In genomic region chr17:28224615-28225014, GRCm38 (mm10) we compare ENCODE assay signal across 9 mouse cellular contexts. TPM values are rescaled to one million over a fixed set of nuclear protein-coding genes. Genes with fewer than 3 reads are reported as not detected.
DNase-seq lines count a peak whose midpoint lies in the region; ATAC-seq and TF ChIP-seq lines count a peak whose summit lies in the region.
"Had no signal": no experiment of that assay in that cellular context is flagged by ENCODE, and none has a peak within 500 bp of the region (broad histone marks: within the 10 kb centered on the region; RNA-seq: fewer than 3 reads in every experiment).

No protein-coding gene starts in this region.

- H3K27me3 ChIP-seq in embryonic facial prominence, embryonic 14.5 days (replicated peaks; ENCODE audit: control insufficient read depth, insufficient read depth, low read length): no peaks in the 10 kb centered on the region
- no peaks in the 10 kb centered on the region for H3K27me3 ChIP-seq in limb, embryonic 15.5 days
- H3K27me3 ChIP-seq: heart, embryonic 15.5 days had no signal

- ATAC-seq in embryonic facial prominence, embryonic 14.5 days (ENCODE audit: low read depth): no peak
- no peak for ATAC-seq in limb, embryonic 15.5 days (ENCODE audit: insufficient number of reproducible peaks, low FRiP score, low TSS enrichment, low read depth)

- no peaks in the 10 kb centered on the region for H3K9me3 ChIP-seq in embryonic facial prominence, embryonic 14.5 days (ENCODE audit: control insufficient read depth, low read length)
- no peaks in the 10 kb centered on the region for H3K9me3 ChIP-seq in limb, embryonic 15.5 days
- H3K9me3 ChIP-seq: heart, embryonic 15.5 days had no signal

- no peak overlapping the region for H3K9ac ChIP-seq in embryonic facial prominence, embryonic 14.5 days (ENCODE audit: low read depth, low read length)
- no peak overlapping the region for H3K9ac ChIP-seq in limb, embryonic 15.5 days

- H3K4me1 ChIP-seq in embryonic facial prominence, embryonic 14.5 days (ENCODE audit: control insufficient read depth, insufficient read depth, low read length): peaks cover 10% of the 10 kb centered on the region; the same call in 1 of the 2 replicates
- peaks cover 27% of the 10 kb centered on the region for H3K4me1 ChIP-seq in limb, embryonic 15.5 days

- H3K36me3 ChIP-seq in embryonic facial prominence, embryonic 14.5 days (ENCODE audit: control insufficient read depth, insufficient read depth, low read length): peaks cover 20% of the 10 kb centered on the region; the same call in 1 of the 2 replicates
- H3K36me3 ChIP-seq in limb, embryonic 15.5 days: peaks cover 24% of the 10 kb centered on the region
- H3K36me3 ChIP-seq: heart, embryonic 15.5 days had no signal

- intact Hi-C loops in gastrocnemius, adult 2 months (cut with DNase I): loop anchor here (5.0 kb wide), 1 partner anchor 103 kb away; the partner anchor contains the start of gene Rpl10a
- intact Hi-C loops in gastrocnemius, postnatal 36 days (cut with DNase I): loop anchor here (5.0 kb wide), 1 partner anchor 143 kb away; the partner anchor contains the start of gene Tulp1
- intact Hi-C loops in left cerebral cortex, adult 2 months (cut with DNase I): no loop called here
- intact Hi-C loops in left cerebral cortex, postnatal 4 days (cut with DNase I): loop anchor here (5.0 kb wide), 1 partner anchor 83 kb away; no protein-coding TSS in a partner anchor

- peak overlapping the region; percentile 99; the same call in 1 of the 2 replicates for H3K4me2 ChIP-seq in embryonic facial prominence, embryonic 14.5 days (ENCODE audit: low read depth, low read length)
- peak overlapping the region; percentile 90; the same call in 1 of the 2 replicates for H3K4me2 ChIP-seq in limb, embryonic 15.5 days

- TF ChIP-seq CTCF in gastrocnemius, adult 2 months (IDR thresholded peaks at IDR 0.05): no peak
- TF ChIP-seq CTCF in left cerebral cortex, adult 2 months (IDR thresholded peaks at IDR 0.05): no peak

- DNase-seq in gastrocnemius, adult 2 months: no peak
- no peak for DNase-seq in gastrocnemius, postnatal 36 days
- DNase-seq in left cerebral cortex, adult 2 months (ENCODE audit: extremely low spot score in 1 of 2, low spot score in 2 of 2): no peak
- DNase-seq in left cerebral cortex, adult 8-10 months (ENCODE audit: low spot score in 2 of 2): no peak
- peak; percentile 48 for DNase-seq in embryonic facial prominence, embryonic 14.5 days (ENCODE audit: low spot score)
- no peak for DNase-seq in left cerebral cortex, postnatal 4 days
- DNase-seq in gastrocnemius, adult 8-10 months (ENCODE audit: low spot score in 2 of 2): no peak

- no peak overlapping the region for H3K4me3 ChIP-seq in gastrocnemius, adult 2 months
- no peak overlapping the region for H3K4me3 ChIP-seq in left cerebral cortex, adult 2 months
- no peak overlapping the region for H3K4me3 ChIP-seq in embryonic facial prominence, embryonic 14.5 days (ENCODE audit: low read depth, low read length)
- no peak overlapping the region for H3K4me3 ChIP-seq in limb, embryonic 15.5 days

- peak overlapping the region; percentile 84 for H3K27ac ChIP-seq in gastrocnemius, adult 2 months
- H3K27ac ChIP-seq in left cerebral cortex, adult 2 months: peak overlapping the region; percentile 88; the same call in 1 of the 2 replicates
- H3K27ac ChIP-seq in embryonic facial prominence, embryonic 14.5 days (replicated peaks; ENCODE audit: low read depth, low read length): peak overlapping the region; percentile 85; the same call in 1 of the 2 replicates
- peak overlapping the region; percentile 62; the same call in 1 of the 2 replicates for H3K27ac ChIP-seq in limb, embryonic 15.5 days

- WGBS in embryonic facial prominence, embryonic 14.5 days: 71% methylated on average over 10 of the region's 10 CpGs
- 76% methylated on average over 10 of the region's 10 CpGs for WGBS in limb, embryonic 15.5 days

RNA-seq across cellular contexts. Expression of gene Ppard, which starts 7.9 kb away (rescaled TPM):
- 10 to 100 TPM; 29.1 to 30.7 TPM for total RNA-seq in gastrocnemius, adult 2 months (2021)
- total RNA-seq in gastrocnemius, postnatal 36 days (2021): 10 to 100 TPM; 24.4 to 31.1 TPM
- total RNA-seq in left cerebral cortex, adult 2 months (2021): 10 to 100 TPM; 28.8 to 29.2 TPM
- 10 to 100 TPM; 26.4 to 28.8 (median 27.1) TPM for total RNA-seq in left cerebral cortex, adult 8-10 months (2022)
- 2.9 and 3.0 TPM in 2 replicates for polyA plus RNA-seq in embryonic facial prominence, embryonic 14.5 days (2014; fragmentation: Nextera tagmentation; extraction: Ambion mirVana)
- 3.4 and 3.6 TPM in 2 replicates for polyA plus RNA-seq in limb, embryonic 15.5 days (2015; fragmentation: Nextera tagmentation; extraction: Ambion mirVana)
- 10 to 100 TPM; 17.4 to 19.0 TPM for total RNA-seq in left cerebral cortex, postnatal 4 days (2021)
- total RNA-seq in gastrocnemius, adult 8-10 months (2022): 10 to 100 TPM; 24.7 to 28.3 (median 26.1) TPM

RNA-seq across cellular contexts. Expression of gene Def6, which starts 17.0 kb away (rescaled TPM):
- total RNA-seq in gastrocnemius, adult 2 months (2021): 1 to 10 TPM; 1.5 to 1.6 TPM
- total RNA-seq in gastrocnemius, postnatal 36 days (2021): 1 to 10 TPM; 1.8 to 2.6 TPM
- total RNA-seq in left cerebral cortex, adult 2 months (2021): 1 to 10 TPM; 2.1 to 3.1 TPM
- total RNA-seq in left cerebral cortex, adult 8-10 months (2022): 1 to 10 TPM; 2.8 to 5.5 (median 3.7) TPM
- polyA plus RNA-seq in embryonic facial prominence, embryonic 14.5 days (2014; fragmentation: Nextera tagmentation; extraction: Ambion mirVana): 8.9 and 9.4 TPM in 2 replicates
- polyA plus RNA-seq in limb, embryonic 15.5 days (2015; fragmentation: Nextera tagmentation; extraction: Ambion mirVana): 19.2 and 20.5 TPM in 2 replicates
- 1 to 10 TPM; 7.2 to 9.1 TPM for total RNA-seq in left cerebral cortex, postnatal 4 days (2021)
- 1 to 10 TPM in 3 of 4 experiments, under 1 TPM in 1; 0.90 to 2.1 (median 1.2) TPM for total RNA-seq in gastrocnemius, adult 8-10 months (2022)

RNA-seq across cellular contexts. Expression of gene Zfp523, which starts 47.7 kb away (rescaled TPM):
- 10 to 100 TPM; 12.9 to 13.9 TPM for total RNA-seq in gastrocnemius, adult 2 months (2021)
- total RNA-seq in gastrocnemius, postnatal 36 days (2021): 10 to 100 TPM; 12.4 to 16.7 TPM
- total RNA-seq in left cerebral cortex, adult 2 months (2021): 100 to 1,000 TPM; 107 to 130 TPM
- total RNA-seq in left cerebral cortex, adult 8-10 months (2022): 100 to 1,000 TPM in 3 of 4 experiments, 10 to 100 TPM in 1; 97.7 to 106 (median 102) TPM
- polyA plus RNA-seq in embryonic facial prominence, embryonic 14.5 days (2014; fragmentation: Nextera tagmentation; extraction: Ambion mirVana): 30.6 and 35.7 TPM in 2 replicates
- polyA plus RNA-seq in limb, embryonic 15.5 days (2015; fragmentation: Nextera tagmentation; extraction: Ambion mirVana): 30.9 and 33.6 TPM in 2 replicates
- total RNA-seq in left cerebral cortex, postnatal 4 days (2021): 10 to 100 TPM; 85.8 to 90.7 TPM
- 10 to 100 TPM; 13.0 to 19.2 (median 16.7) TPM for total RNA-seq in gastrocnemius, adult 8-10 months (2022)

Comparison
In these comparisons a context has a peak if more than half of its experiments do, and no peak if none do; other contexts are left out.
1. RNA of gene Zfp523, which starts 47.7 kb away (total RNA-seq): 107 to 130 TPM in left cerebral cortex, adult 2 months, 97.7 to 106 TPM in left cerebral cortex, adult 8-10 months and 85.8 to 90.7 TPM in left cerebral cortex, postnatal 4 days; 13.0 to 19.2 TPM in gastrocnemius, adult 8-10 months, 12.4 to 16.7 TPM in gastrocnemius, postnatal 36 days and 12.9 to 13.9 TPM in gastrocnemius, adult 2 months; every median in the first group is over 4 times any median in the second.
2. Peak in every context shown above with its lines, with median percentiles within 50 percentile points of each other: H3K27ac ChIP-seq.